Mouse (Mus musculus): ENCODE results near the gene Errfi1. TPM values are rescaled to one million over a fixed set of nuclear protein-coding genes. Genes with fewer than 3 reads are reported as not detected.

Gene Errfi1
- polyA plus RNA-seq, 1 experiment from 2014 or later: 25.8 TPM

DNA sequence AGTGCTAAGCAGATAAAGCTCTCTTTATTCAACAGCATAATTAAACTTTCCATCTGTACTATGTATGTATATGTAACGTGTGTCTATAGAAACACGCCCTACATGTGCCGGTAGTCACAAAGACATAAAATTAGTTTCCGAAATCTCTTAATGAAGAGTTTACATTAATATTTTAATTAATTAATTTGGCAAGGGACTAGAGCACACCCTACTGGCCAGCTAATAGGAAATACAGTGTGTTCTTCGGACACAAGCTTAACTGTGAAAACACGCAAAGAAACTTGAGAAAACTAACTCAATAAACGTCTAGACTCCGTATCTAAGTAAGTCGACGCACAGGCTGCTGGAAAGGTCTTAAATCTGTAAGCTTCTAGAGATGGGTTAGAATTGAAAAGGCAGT is 3.8 kb upstream of the Errfi1 start:
- no peak for ATAC-seq (ENCODE audit: insufficient number of reproducible peaks, insufficient read depth, low FRiP score, low TSS enrichment, low read depth)
- Histone ChIP-seq H3K27me3 (no peaks in the 10 kb centered on the region), H3K27ac (no peak overlapping the region), H3K4me2 (no peak overlapping the region), H3K4me1 (peaks cover 11% of the 10 kb centered on the region; the same call in 1 of the 2 replicates), H3K4me3 (no peak overlapping the region), H3K36me3 (no peaks in the 10 kb centered on the region), H3K9ac (no peak overlapping the region), H3K9me3 (no peaks in the 10 kb centered on the region)
- WGBS: 60% methylated on average over 10 of the region's 10 CpGs

DNA sequence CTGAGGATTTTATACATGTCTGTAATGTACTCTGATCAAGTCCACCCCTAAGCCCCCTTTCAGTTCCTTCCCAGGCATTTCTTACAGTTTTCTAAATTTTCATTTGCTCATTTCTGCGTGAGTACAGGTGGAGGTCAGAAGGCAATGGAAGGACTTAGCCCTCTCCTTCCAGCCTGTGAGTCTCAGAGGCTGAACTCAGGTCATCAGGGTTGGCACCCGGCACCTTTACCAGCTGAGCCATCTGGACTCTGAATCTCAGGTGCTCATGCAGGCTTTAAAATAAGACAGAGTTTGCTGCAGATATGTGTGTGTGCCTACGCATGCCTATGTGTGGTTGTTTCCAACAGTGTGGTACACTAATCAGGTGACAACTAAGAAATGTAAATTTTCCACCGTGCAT is 2.8 kb upstream of the Errfi1 start:
- no peak for ATAC-seq (ENCODE audit: insufficient number of reproducible peaks, insufficient read depth, low FRiP score, low TSS enrichment, low read depth)

DNA sequence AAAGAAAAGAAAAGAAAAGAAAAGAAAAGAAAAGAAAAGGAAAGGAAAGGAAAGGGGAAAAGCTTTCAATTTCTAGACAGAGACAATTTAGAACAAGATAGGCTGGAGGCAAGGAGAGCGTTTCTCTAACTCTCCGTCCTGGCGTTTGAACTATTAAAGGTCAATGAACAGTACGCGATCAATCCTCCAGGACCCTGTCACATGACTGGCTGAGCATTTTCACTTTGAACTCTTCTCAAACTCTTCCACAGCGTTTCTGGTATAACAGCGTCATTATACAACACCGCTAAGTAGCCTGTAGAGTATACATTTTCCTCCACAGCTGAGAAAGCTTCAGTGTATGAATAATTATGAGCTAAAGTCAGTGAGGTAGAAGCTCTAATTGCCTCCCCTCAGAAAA is 1.7 kb upstream of the Errfi1 start:
- no peak overlapping the region for H3K27ac ChIP-seq
- ATAC-seq (ENCODE audit: insufficient number of reproducible peaks, insufficient read depth, low FRiP score, low TSS enrichment, low read depth): no peak
- H3K9me3 ChIP-seq: no peaks in the 10 kb centered on the region
- no peak overlapping the region for H3K9ac ChIP-seq
- no peak overlapping the region for H3K4me2 ChIP-seq
- 62% methylated on average over 8 of the region's 8 CpGs for WGBS
- H3K27me3 ChIP-seq: no peaks in the 10 kb centered on the region
- H3K36me3 ChIP-seq: no peaks in the 10 kb centered on the region
- peaks cover 21% of the 10 kb centered on the region for H3K4me1 ChIP-seq
- no peak overlapping the region for H3K4me3 ChIP-seq

More for the DNA sequence above, 2.8 kb upstream of the Errfi1 start:
- Histone ChIP-seq H3K27me3 (no peaks in the 10 kb centered on the region), H3K27ac (no peak overlapping the region), H3K4me2 (no peak overlapping the region), H3K9ac (no peak overlapping the region), H3K4me3 (no peak overlapping the region), H3K36me3 (no peaks in the 10 kb centered on the region), H3K9me3 (no peaks in the 10 kb centered on the region), H3K4me1 (peaks cover 14% of the 10 kb centered on the region)
- WGBS: 89% methylated on average over 4 of the region's 4 CpGs

GRCm38 (mm10) chr4:150852479-150852878 is 1.2 kb upstream of the Errfi1 start:
- no peak for ATAC-seq (ENCODE audit: insufficient number of reproducible peaks, insufficient read depth, low FRiP score, low TSS enrichment, low read depth)
- no peaks in the 10 kb centered on the region for H3K9me3 ChIP-seq
- no peaks in the 10 kb centered on the region for H3K27me3 ChIP-seq
- no peaks in the 10 kb centered on the region for H3K36me3 ChIP-seq
- no peak overlapping the region for H3K4me3 ChIP-seq
- no peak overlapping the region for H3K4me2 ChIP-seq
- 77% methylated on average over 4 of the region's 4 CpGs for WGBS
- no peak overlapping the region for H3K27ac ChIP-seq
- peaks cover 22% of the 10 kb centered on the region for H3K4me1 ChIP-seq
- no peak overlapping the region for H3K9ac ChIP-seq

GRCm38 (mm10) chr4:150854839-150855246 is 1.1 kb downstream of the Errfi1 start:
- Histone ChIP-seq H3K9ac (peak overlapping the region; percentile 97), H3K4me2 (peak overlapping the region; percentile 62), H3K9me3 (no peaks in the 10 kb centered on the region), H3K27me3 (no peaks in the 10 kb centered on the region), H3K4me3 (peak overlapping the region; percentile 86), H3K36me3 (no peaks in the 10 kb centered on the region), H3K27ac (peak overlapping the region; percentile 98), H3K4me1 (peaks cover 23% of the 10 kb centered on the region)
- under 1% methylated on average over 59 of the region's 59 CpGs for WGBS
- ATAC-seq (ENCODE audit: insufficient number of reproducible peaks, insufficient read depth, low FRiP score, low TSS enrichment, low read depth): peak; percentile 93

GRCm38 (mm10) chr4:150855346-150855745 is 1.6 kb downstream of the Errfi1 start:
- no peak; the same call in none of the 2 replicates for ATAC-seq (ENCODE audit: insufficient number of reproducible peaks, insufficient read depth, low FRiP score, low TSS enrichment, low read depth)
- WGBS: under 1% methylated on average over 43 of the region's 43 CpGs
- peak overlapping the region; percentile 98 for H3K27ac ChIP-seq
- peaks cover 23% of the 10 kb centered on the region for H3K4me1 ChIP-seq
- peak overlapping the region; percentile 86 for H3K4me3 ChIP-seq
- peak overlapping the region; percentile 97 for H3K9ac ChIP-seq
- no peaks in the 10 kb centered on the region for H3K9me3 ChIP-seq
- H3K4me2 ChIP-seq: peak overlapping the region; percentile 62
- H3K36me3 ChIP-seq: no peaks in the 10 kb centered on the region
- no peaks in the 10 kb centered on the region for H3K27me3 ChIP-seq

GRCm38 (mm10) chr4:150860526-150860925 is 6.8 kb downstream of the Errfi1 start:
- Histone ChIP-seq H3K4me2 (no peak overlapping the region), H3K36me3 (peaks cover 5% of the 10 kb centered on the region; the same call in 1 of the 2 replicates), H3K4me1 (peaks cover 36% of the 10 kb centered on the region), H3K27ac (no peak overlapping the region), H3K9me3 (no peaks in the 10 kb centered on the region), H3K9ac (no peak overlapping the region), H3K27me3 (no peaks in the 10 kb centered on the region), H3K4me3 (no peak overlapping the region)
- WGBS: 87% methylated on average over 4 of the region's 4 CpGs
- ATAC-seq (ENCODE audit: insufficient number of reproducible peaks, insufficient read depth, low FRiP score, low TSS enrichment, low read depth): no peak

DNA sequence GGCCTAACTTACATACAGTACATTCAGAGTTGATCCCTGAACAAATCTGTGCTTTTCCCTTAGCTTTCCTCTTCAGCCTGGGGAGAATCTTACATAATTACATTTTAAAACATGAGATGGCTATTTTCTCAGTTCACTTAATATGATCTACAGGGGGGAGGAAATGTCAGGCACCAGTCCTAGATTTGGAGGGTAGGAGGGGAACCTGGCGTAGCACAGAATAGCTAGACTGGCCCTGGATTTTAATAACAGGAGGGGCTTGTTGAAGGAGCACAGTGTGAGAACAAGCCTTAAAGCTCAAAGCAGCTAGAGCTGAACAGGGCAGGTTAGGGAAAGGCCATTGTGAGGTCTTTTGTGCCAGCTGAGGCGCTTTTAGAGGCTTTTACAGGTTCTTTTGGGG is 7.4 kb downstream of the Errfi1 start:
- peaks cover 11% of the 10 kb centered on the region for H3K36me3 ChIP-seq
- ATAC-seq (ENCODE audit: insufficient number of reproducible peaks, insufficient read depth, low FRiP score, low TSS enrichment, low read depth): no peak
- WGBS: 85% methylated on average over 2 of the region's 2 CpGs
- H3K9ac ChIP-seq: no peak overlapping the region
- no peaks in the 10 kb centered on the region for H3K27me3 ChIP-seq
- H3K27ac ChIP-seq: no peak overlapping the region
- H3K4me1 ChIP-seq: peaks cover 38% of the 10 kb centered on the region
- no peak overlapping the region for H3K4me3 ChIP-seq
- H3K4me2 ChIP-seq: no peak overlapping the region
- H3K9me3 ChIP-seq: no peaks in the 10 kb centered on the region

- no peak overlapping the region for H3K9ac ChIP-seq
- 24% methylated on average over 8 of the region's 8 CpGs for WGBS
- peak overlapping the region; percentile 44 for H3K27ac ChIP-seq
- no peaks in the 10 kb centered on the region for H3K9me3 ChIP-seq
- no peak overlapping the region for H3K4me3 ChIP-seq
- H3K36me3 ChIP-seq: peaks cover 26% of the 10 kb centered on the region
- no peak for ATAC-seq (ENCODE audit: insufficient number of reproducible peaks, insufficient read depth, low FRiP score, low TSS enrichment, low read depth)
- H3K4me2 ChIP-seq: no peak overlapping the region
- no peaks in the 10 kb centered on the region for H3K27me3 ChIP-seq
- peaks cover 28% of the 10 kb centered on the region for H3K4me1 ChIP-seq
Measured at GRCm38 (mm10) chr4:150862626-150863375, 9.1 kb downstream of the Errfi1 start.

DNA sequence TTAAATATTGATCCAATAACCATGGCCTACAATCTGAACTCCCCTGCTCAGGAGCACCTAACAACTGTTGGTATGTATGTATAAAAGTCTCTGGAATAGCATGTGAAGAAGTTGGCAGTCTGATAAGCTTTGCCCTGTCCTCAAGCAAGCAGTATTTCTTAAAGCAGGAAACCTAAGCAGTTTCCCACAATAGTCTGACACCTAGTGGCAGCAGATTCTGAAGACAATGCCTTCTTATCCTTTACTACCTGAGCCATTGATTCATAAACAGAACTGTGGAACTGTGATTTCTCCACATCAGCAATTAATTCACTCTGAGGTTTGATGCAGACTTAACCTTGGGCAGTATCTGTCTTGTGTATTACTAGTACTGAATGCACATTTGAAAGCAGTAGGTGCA is 11.7 kb downstream of the Errfi1 start:
- no peak for ATAC-seq (ENCODE audit: insufficient number of reproducible peaks, insufficient read depth, low FRiP score, low TSS enrichment, low read depth)
- H3K36me3 ChIP-seq: peaks cover 32% of the 10 kb centered on the region
- no peaks in the 10 kb centered on the region for H3K9me3 ChIP-seq
- no peak overlapping the region for H3K4me3 ChIP-seq
- H3K4me1 ChIP-seq: peaks cover 39% of the 10 kb centered on the region
- no peak overlapping the region for H3K27ac ChIP-seq
- 0 out of 2 replicates have a peak overlapping the region, but pooled peaks have one; percentile 36 for H3K9ac ChIP-seq
- H3K27me3 ChIP-seq: no peaks in the 10 kb centered on the region
- H3K4me2 ChIP-seq: no peak overlapping the region

GRCm38 (mm10) chr4:150866069-150866468 is 12.3 kb downstream of the Errfi1 start:
- Histone ChIP-seq H3K27me3 (no peaks in the 10 kb centered on the region), H3K36me3 (peaks cover 32% of the 10 kb centered on the region), H3K4me1 (peaks cover 46% of the 10 kb centered on the region), H3K4me2 (no peak overlapping the region), H3K9me3 (no peaks in the 10 kb centered on the region), H3K27ac (no peak overlapping the region), H3K9ac (no peak overlapping the region), H3K4me3 (no peak overlapping the region)
- WGBS: 84% methylated on average over 11 of the region's 11 CpGs
- ATAC-seq (ENCODE audit: insufficient number of reproducible peaks, insufficient read depth, low FRiP score, low TSS enrichment, low read depth): no peak

GRCm38 (mm10) chr4:150866494-150866893 is 12.8 kb downstream of the Errfi1 start:
- H3K4me1 ChIP-seq: peaks cover 50% of the 10 kb centered on the region
- no peak overlapping the region for H3K9ac ChIP-seq
- no peaks in the 10 kb centered on the region for H3K27me3 ChIP-seq
- peaks cover 32% of the 10 kb centered on the region for H3K36me3 ChIP-seq
- no peaks in the 10 kb centered on the region for H3K9me3 ChIP-seq
- 90% methylated on average over 11 of the region's 12 CpGs for WGBS
- H3K4me2 ChIP-seq: no peak overlapping the region
- H3K4me3 ChIP-seq: no peak overlapping the region
- no peak for ATAC-seq (ENCODE audit: insufficient number of reproducible peaks, insufficient read depth, low FRiP score, low TSS enrichment, low read depth)
- H3K27ac ChIP-seq: no peak overlapping the region
